Mouse (Mus musculus): ENCODE results near the gene Pld6. TPM values are rescaled to one million over a fixed set of nuclear protein-coding genes. Genes with fewer than 3 reads are reported as not detected.

Gene Pld6
- polyA plus RNA-seq (2015; fragmentation: Nextera tagmentation; extraction: Ambion mirVana) = 5.0 and 5.1 TPM in 2 replicates

GRCm38 (mm10) chr11:59787199-59787781 lies at the start of gene Pld6:
Gene Pld6, minus strand, starts transcription at chr11:59787645.
- peak; percentile 87 for ATAC-seq (replicated peaks; ENCODE audit: low FRiP score)
- WGBS = under 1% methylated on average over 51 of the region's 51 CpGs

GRCm38 (mm10) chr11:59821625-59822024 lies 34.2 kb upstream of the Pld6 start:
- H3K4me2 ChIP-seq = no peak overlapping the region
- WGBS = 93% methylated on average over 3 of the region's 3 CpGs

More at GRCm38 (mm10) chr11:59787199-59787781, at the start of gene Pld6:
- peak within 1 kb of the TSS; percentile 54 for H3K4me3 ChIP-seq (replicated peaks)
- no peak within 1 kb of the TSS for H3K27ac ChIP-seq
- 0 out of 2 replicates have a peak, but pooled peaks cover 2% of the 10 kb centered on the region for H3K27me3 ChIP-seq
- H3K9ac ChIP-seq = peak within 1 kb of the TSS; percentile 47
- H3K36me3 ChIP-seq = peaks cover 14% of the 10 kb centered on the region
- no peaks in the 10 kb centered on the region for H3K9me3 ChIP-seq (replicated peaks)
- H3K4me2 ChIP-seq = peak within 1 kb of the TSS; percentile 95
- peaks cover 13% of the 10 kb centered on the region for H3K4me1 ChIP-seq

DNA sequence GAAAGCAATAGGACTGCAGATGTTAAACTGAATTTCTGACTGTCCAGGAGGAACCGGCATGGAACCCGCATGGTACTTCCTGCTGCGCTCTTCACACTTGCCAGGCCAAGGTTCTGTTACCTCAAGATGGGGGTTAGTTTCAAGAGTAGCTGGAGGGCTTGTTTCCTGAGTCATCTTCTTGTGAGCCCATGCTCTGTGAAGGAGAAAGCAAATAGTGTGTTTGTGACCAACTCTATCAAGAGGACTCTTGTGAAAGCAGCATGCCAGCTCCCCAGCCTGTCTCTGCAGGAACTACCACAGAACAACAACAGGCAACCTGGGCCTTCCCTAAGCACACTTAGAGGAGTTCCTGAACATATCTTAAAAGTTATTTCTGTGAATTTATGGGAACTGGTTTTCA lies 30.5 kb upstream of the Pld6 start:
- no peak overlapping the region for H3K4me2 ChIP-seq

More at GRCm38 (mm10) chr11:59821625-59822024, 34.2 kb upstream of the Pld6 start:
- Histone ChIP-seq H3K27ac (no peak overlapping the region), H3K4me3 (replicated peaks) (no peak overlapping the region), H3K36me3 (peaks cover 99% of the 10 kb centered on the region), H3K27me3 (no peaks in the 10 kb centered on the region), H3K9me3 (replicated peaks) (no peaks in the 10 kb centered on the region), H3K4me1 (no peaks in the 10 kb centered on the region), H3K9ac (no peak overlapping the region)
- ATAC-seq (replicated peaks; ENCODE audit: low FRiP score) = no peak

GRCm38 (mm10) chr11:59815482-59816065 lies 28.1 kb upstream of the Pld6 start:
- H3K27me3 ChIP-seq = no peaks in the 10 kb centered on the region
- no peak overlapping the region for H3K9ac ChIP-seq
- WGBS = 86% methylated on average over 6 of the region's 6 CpGs
- H3K4me2 ChIP-seq = no peak overlapping the region
- H3K9me3 ChIP-seq (replicated peaks) = no peaks in the 10 kb centered on the region
- H3K27ac ChIP-seq = no peak overlapping the region
- H3K4me3 ChIP-seq (replicated peaks) = no peak overlapping the region
- H3K4me1 ChIP-seq = peaks cover 3% of the 10 kb centered on the region; the same call in 1 of the 2 replicates
- ATAC-seq (replicated peaks; ENCODE audit: low FRiP score) = no peak
- H3K36me3 ChIP-seq = peaks cover 48% of the 10 kb centered on the region

More for the DNA sequence above, 30.5 kb upstream of the Pld6 start:
- ATAC-seq (replicated peaks; ENCODE audit: low FRiP score) = no peak
- H3K36me3 ChIP-seq = peaks cover 71% of the 10 kb centered on the region
- H3K27me3 ChIP-seq = no peaks in the 10 kb centered on the region
- WGBS = 95% methylated on average over 3 of the region's 3 CpGs
- no peak overlapping the region for H3K9ac ChIP-seq
- no peak overlapping the region for H3K4me3 ChIP-seq (replicated peaks)
- no peak overlapping the region for H3K27ac ChIP-seq
- no peaks in the 10 kb centered on the region for H3K9me3 ChIP-seq (replicated peaks)
- no peaks in the 10 kb centered on the region for H3K4me1 ChIP-seq

GRCm38 (mm10) chr11:59814936-59815335 lies 27.5 kb upstream of the Pld6 start:
- Histone ChIP-seq H3K36me3 (peaks cover 42% of the 10 kb centered on the region), H3K27me3 (no peaks in the 10 kb centered on the region), H3K9me3 (replicated peaks) (no peaks in the 10 kb centered on the region), H3K9ac (no peak overlapping the region), H3K4me3 (replicated peaks) (no peak overlapping the region), H3K4me1 (peaks cover 3% of the 10 kb centered on the region; the same call in 1 of the 2 replicates), H3K27ac (no peak overlapping the region), H3K4me2 (no peak overlapping the region)
- ATAC-seq (replicated peaks; ENCODE audit: low FRiP score) = no peak
- 75% methylated on average over 6 of the region's 6 CpGs for WGBS

DNA sequence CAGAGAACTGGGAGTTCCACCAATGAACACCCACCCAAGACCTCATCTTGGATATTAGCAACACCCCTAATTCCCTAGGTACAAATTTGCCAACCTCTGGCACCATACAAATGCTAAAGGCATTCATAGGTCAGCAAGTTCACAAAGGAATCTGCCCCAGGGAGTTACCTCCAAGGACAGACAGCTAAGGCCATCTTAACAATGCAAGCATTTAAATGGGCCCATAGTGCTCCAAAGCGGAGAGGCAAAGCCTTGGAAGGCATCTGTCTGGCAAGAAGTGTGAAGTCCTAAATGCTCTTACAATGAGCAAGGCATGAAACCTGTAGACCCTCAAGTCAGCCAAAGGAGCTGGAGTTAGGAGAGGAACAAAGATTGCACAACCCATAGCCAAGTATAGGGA lies 26.9 kb upstream of the Pld6 start:
- no peak overlapping the region for H3K4me2 ChIP-seq
- no peaks in the 10 kb centered on the region for H3K9me3 ChIP-seq (replicated peaks)
- WGBS = 93% methylated on average over 1 of the region's 1 CpGs
- H3K36me3 ChIP-seq = peaks cover 35% of the 10 kb centered on the region
- ATAC-seq (replicated peaks; ENCODE audit: low FRiP score) = no peak
- no peaks in the 10 kb centered on the region for H3K27me3 ChIP-seq
- no peak overlapping the region for H3K4me3 ChIP-seq (replicated peaks)
- H3K27ac ChIP-seq = no peak overlapping the region
- H3K9ac ChIP-seq = no peak overlapping the region
- peaks cover 3% of the 10 kb centered on the region; the same call in 1 of the 2 replicates for H3K4me1 ChIP-seq

- 51% methylated on average over 3 of the region's 3 CpGs for WGBS
- Histone ChIP-seq H3K4me3 (replicated peaks) (no peak overlapping the region), H3K4me2 (no peak overlapping the region), H3K9me3 (replicated peaks) (no peaks in the 10 kb centered on the region), H3K36me3 (peaks cover 25% of the 10 kb centered on the region), H3K4me1 (peaks cover 12% of the 10 kb centered on the region), H3K27ac (no peak overlapping the region), H3K27me3 (no peaks in the 10 kb centered on the region), H3K9ac (no peak overlapping the region)
- ATAC-seq (replicated peaks; ENCODE audit: low FRiP score) = no peak
Observed at GRCm38 (mm10) chr11:59813276-59813675, 25.8 kb upstream of the Pld6 start.

DNA sequence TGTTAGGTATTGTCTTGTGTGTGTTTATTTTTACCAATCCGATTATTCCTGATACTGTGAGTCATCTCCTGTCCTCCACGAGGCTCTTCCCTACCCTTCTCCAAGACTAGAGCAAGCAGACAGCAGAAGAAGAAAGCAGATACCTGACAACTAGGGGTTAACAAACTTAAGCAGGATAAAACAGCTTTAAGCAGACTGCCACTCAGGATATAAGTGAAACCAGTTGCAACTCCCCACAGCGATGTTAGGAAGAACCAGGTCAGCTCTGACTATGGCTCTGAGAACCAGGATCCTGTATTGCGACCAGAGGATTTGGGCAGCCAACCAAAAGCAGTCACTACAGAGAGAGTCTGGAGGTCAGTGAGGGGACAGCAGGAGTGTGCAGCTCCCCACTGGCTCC lies 23.8 kb upstream of the Pld6 start:
- peaks cover 21% of the 10 kb centered on the region for H3K36me3 ChIP-seq
- 66% methylated on average over 4 of the region's 4 CpGs for WGBS
- no peaks in the 10 kb centered on the region for H3K27me3 ChIP-seq
- H3K9me3 ChIP-seq (replicated peaks) = no peaks in the 10 kb centered on the region
- H3K9ac ChIP-seq = no peak overlapping the region
- H3K27ac ChIP-seq = no peak overlapping the region
- peaks cover 17% of the 10 kb centered on the region for H3K4me1 ChIP-seq
- ATAC-seq (replicated peaks; ENCODE audit: low FRiP score) = no peak
- H3K4me3 ChIP-seq (replicated peaks) = no peak overlapping the region
- no peak overlapping the region for H3K4me2 ChIP-seq

GRCm38 (mm10) chr11:59810480-59811158 lies 23.2 kb upstream of the Pld6 start:
- no peaks in the 10 kb centered on the region for H3K9me3 ChIP-seq (replicated peaks)

GRCm38 (mm10) chr11:59809670-59810474 lies 22.4 kb upstream of the Pld6 start, which contains the start of gene Flcn:
Gene Flcn, minus strand, starts transcription at chr11:59810016.
- H3K9me3 ChIP-seq (replicated peaks) = no peaks in the 10 kb centered on the region

More at GRCm38 (mm10) chr11:59810480-59811158, 23.2 kb upstream of the Pld6 start:
- Histone ChIP-seq H3K4me1 (peaks cover 17% of the 10 kb centered on the region), H3K4me2 (peak overlapping the region; percentile 89), H3K9ac (peak overlapping the region; percentile 90), H3K4me3 (replicated peaks) (peak overlapping the region; percentile 90), H3K36me3 (peaks cover 23% of the 10 kb centered on the region), H3K27ac (peak overlapping the region; percentile 99), H3K27me3 (no peaks in the 10 kb centered on the region)
- WGBS = 58% methylated on average over 14 of the region's 14 CpGs
- ATAC-seq (replicated peaks; ENCODE audit: low FRiP score) = no peak

DNA sequence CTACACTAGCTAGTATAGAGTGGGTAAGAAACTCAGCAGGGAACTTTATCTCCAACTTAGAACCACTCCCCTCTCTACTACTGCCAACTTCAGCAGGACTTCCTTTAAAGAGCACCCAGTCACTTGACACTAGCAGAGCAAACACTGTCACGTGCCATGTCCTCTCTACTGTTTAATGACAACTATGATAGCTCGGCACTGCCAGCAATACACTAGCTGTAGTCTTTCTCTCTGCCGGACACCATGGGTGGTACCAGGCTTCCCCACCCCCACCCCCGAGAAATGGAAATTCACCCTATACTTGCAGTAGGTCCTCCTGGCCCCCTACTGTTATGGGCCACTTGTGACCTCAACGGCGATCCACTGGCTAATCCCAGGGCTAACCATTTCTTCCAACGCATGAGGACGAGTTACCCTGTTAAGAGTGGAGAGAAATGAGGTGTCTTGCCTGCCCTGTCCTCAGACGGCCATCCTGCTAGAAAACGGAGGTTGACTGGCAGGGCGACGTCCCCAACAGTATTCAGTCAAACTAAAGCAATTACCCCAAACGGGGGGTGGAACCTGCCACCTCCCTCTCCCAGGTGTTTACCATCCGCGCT lies 21.7 kb upstream of the Pld6 start:
- Histone ChIP-seq H3K4me2 (peak overlapping the region; percentile 89), H3K27ac (peak overlapping the region; percentile 99), H3K9ac (peak overlapping the region; percentile 90), H3K27me3 (no peaks in the 10 kb centered on the region), H3K9me3 (replicated peaks) (no peaks in the 10 kb centered on the region), H3K4me1 (peaks cover 17% of the 10 kb centered on the region), H3K4me3 (replicated peaks) (peak overlapping the region; percentile 90), H3K36me3 (peaks cover 36% of the 10 kb centered on the region)
- peak; percentile 25; the same call in 1 of the 2 replicates for ATAC-seq (replicated peaks; ENCODE audit: low FRiP score)
- under 1% methylated on average over 15 of the region's 15 CpGs for WGBS

More at GRCm38 (mm10) chr11:59809670-59810474, 22.4 kb upstream of the Pld6 start, which contains the start of gene Flcn:
- H3K4me2 ChIP-seq = peak within 1 kb of the TSS; percentile 89
- peak within 1 kb of the TSS; percentile 99 for H3K27ac ChIP-seq
- peak within 1 kb of the TSS; percentile 90 for H3K9ac ChIP-seq
- ATAC-seq (replicated peaks; ENCODE audit: low FRiP score) = peak; percentile 93
- under 1% methylated on average over 52 of the region's 52 CpGs for WGBS
- H3K36me3 ChIP-seq = peaks cover 29% of the 10 kb centered on the region
- peak within 1 kb of the TSS; percentile 90 for H3K4me3 ChIP-seq (replicated peaks)
- peaks cover 17% of the 10 kb centered on the region for H3K4me1 ChIP-seq
- H3K27me3 ChIP-seq = no peaks in the 10 kb centered on the region
